Mouse (Mus musculus): ENCODE data around the gene Rnf223.
"Not testable (repeated sequence)": the region's sequence is repeated elsewhere in the genome, so short reads cannot be mapped to it uniquely, and the experiment has no call there.

Rnf223 gene

DNA sequence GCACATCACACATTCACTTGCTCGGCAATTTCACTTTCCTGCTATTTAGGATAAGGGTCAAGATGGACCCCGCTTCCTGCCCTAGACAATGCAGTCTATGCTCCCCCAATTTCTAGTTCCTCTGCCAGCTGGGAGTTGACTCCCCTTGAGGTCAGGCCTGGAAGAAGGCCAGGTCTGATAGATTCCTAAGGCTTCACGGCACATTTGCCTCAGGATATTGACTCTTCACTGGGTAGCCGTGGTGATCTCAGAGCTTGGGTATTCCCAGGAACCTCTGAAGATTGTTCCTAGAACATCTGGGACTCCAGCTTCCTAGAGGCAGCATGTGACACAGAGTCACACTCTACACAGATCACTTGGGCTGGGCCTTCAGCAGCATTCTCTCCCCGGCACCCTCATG is 1.6 kb upstream of the Rnf223 start:
- DNase-seq (ENCODE audit: low spot score): no peak

DNA sequence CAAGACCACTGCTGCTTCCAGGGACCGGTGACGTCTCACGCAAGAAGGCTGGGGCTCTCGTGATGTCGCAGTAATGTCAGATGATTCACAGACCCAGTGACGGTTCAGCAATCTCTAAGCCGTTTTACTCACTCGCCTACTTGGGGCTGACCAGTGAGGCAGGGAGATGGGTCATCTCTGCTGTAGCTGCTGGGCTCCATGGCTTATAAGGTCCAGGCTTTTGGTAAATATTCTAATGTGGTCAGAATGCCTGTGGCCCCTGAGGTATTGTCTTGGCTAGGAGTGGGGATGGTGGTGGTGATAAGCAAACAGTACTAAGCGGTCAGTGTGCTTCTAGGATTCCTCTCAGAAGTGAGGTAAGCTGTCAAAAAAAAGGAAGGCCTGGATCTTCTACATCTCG is 627 bp downstream of the Rnf223 start:
- DNase-seq (ENCODE audit: low spot score): no peak

DNA sequence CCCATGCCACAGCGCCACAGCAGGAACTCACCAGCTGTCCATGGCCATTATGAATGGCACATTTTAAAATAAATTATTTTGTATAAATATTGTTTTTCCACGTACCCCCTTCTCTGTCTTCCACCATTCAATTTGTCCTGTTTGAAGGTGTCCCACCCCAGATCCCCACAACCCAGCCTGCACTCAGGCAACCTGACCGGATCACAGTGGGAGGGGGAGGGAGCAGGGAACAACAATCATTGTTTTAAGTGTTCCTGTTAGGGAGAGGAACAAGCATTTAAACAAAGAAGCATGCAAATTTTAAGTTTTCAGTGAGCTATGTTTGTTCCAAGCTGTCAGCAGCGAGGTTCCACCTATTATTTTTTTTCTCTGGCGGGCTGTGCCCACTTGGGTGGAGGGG is 3.0 kb downstream of the Rnf223 start:
- DNase-seq (ENCODE audit: low spot score): no peak

DNA sequence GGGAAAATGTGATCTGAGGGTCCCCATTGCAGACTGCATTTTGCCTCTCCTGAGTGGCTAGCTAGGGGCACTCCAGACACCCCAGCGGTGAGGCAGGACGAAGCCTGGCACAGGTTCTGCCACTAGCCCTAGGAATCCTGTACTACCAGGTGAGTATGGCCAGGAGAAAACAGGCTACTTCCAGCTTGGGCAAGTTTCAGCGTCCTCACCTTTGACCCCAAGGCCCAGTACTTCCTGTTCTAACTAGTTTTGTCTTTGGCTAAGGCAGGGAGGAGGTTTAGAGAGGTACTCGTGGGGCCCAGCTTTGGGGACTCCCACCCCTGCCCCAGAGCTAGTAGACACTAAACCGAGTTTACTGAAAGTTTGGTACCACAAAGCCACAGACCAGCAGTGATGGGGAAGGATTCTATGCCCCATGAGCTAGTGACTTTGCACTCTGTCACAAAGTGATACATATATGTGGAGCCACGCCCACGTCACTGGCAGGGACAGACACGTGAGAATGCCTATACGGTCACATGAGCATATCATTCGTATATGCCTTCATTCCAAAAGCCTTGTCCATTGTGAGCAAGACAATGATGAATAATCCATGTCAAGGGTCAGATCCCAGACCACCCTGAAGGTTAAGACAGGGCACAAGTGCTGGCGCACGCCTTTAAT is 3.8 kb downstream of the Rnf223 start:
- no peak for DNase-seq (ENCODE audit: low spot score)

DNA sequence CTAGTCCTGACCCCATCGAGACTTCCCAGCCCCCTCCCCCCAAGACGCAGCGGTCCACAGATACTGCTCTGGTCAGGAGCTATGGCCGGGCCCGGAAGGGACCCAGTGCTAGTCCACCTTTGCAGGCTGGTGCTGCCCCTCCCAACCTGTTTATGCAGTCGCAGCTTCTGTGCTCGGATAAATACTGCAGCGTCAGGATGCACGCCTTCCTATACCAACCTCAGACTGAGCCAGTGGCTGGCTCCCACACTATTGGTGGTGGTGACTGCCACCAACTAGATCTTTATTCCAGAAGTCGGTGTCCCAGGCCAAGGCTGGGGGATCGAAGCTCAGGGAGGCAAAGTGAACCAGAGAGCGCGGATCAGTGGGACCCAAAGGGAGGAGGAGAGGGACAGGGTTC is 4.8 kb downstream of the Rnf223 start:
- DNase-seq (ENCODE audit: low spot score): no peak

DNA sequence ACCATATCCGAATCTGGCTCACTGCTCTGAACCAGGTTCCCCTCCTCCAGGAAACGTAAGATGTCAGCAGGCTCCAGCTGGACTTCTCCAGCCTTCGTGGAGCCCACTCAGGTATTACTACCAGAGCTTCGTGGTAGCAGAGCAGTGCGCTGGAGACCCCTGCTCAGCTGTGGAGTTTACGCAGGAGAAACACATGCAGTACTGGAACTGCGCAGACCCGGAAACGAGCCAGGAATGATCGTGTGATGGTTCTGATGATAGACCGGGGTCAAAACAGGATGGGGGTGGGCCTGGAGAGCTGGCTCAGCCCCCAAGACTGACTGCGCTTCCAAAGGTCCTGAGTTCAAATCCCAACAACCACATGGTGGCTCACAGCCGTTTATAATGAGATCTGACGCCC is 5.5 kb downstream of the Rnf223 start:
- DNase-seq (ENCODE audit: low spot score): no peak

DNA sequence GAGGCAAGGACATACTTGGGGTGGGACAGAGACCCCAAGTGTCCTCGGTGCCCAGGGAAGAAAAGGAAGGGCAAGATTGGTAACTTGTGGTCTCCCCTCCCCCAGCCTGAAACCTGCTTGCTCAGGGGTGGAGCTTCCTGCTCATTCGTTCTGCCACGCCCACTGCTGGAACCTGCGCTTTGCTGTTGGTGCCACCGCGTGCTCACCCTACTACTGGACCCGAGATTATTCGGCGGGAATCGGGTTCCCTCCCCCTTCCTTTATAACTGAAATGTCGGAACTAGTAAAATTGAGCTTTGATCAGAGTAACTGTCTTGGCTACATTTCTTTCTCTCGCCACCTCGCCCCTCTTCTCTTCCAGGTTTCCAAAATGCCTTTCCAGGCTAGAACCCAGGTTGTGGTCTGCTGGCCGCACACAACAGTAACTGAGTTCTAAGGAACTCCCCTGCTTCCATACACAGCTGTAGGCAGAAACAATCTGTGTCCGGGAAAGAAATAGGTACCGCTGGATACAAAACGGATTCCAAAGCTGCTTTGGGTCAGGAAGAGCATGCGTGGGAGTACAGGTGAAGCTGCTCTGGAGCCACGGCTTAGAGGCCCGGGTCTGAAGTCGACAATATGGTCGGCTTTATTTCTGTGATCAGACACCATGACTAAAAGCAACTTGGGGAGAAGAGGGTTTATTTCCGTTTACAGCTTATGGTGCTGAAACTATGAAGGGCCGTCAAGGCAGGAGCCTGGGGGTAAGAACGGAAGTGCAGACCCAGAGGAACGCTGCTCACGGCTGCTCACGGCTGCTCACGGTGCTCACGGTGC is 6.2 kb downstream of the Rnf223 start:
- DNase-seq (ENCODE audit: low spot score): no peak

DNA sequence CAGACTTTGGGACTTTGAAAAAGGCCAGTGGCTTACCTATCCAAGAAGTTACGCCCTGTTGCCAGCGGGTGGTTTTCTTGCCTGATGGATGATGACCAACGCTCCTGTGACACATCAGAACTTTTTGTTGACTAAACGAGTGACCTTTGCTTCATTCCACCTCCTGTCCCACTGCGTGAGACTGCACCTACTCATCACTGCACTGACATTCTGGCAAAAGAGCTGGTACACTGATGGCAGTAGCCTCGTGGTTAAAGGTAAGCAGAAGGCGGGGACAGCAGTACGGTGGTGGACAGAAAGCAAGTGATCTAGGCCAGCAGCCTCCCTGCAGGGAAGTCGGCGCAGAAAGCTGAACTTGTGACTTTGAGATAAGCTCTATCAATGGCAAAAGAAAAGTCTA is 20.6 kb downstream of the Rnf223 start:
- DNase-seq (ENCODE audit: low spot score): not testable (repeated sequence)

DNA sequence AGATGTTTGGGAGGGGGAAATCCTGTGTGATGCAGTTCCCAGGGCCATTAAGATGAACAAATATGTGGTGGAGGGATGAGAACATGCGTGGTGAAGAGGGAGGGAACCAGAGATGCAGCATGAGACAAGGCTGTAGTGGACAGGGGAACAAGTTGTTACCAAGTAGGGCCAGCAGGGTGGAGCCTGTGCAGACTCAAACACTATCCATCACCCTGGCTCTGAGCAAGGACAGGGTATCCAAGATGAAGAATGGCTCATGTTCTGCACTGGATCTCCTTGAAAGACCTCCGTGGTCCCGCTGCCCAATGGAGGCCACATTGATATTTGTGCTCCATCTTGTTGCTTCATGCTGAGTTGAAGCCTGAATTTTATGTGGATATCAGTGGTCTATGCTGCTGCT is 24.5 kb downstream of the Rnf223 start:
- no peak for DNase-seq (ENCODE audit: low spot score)

DNA sequence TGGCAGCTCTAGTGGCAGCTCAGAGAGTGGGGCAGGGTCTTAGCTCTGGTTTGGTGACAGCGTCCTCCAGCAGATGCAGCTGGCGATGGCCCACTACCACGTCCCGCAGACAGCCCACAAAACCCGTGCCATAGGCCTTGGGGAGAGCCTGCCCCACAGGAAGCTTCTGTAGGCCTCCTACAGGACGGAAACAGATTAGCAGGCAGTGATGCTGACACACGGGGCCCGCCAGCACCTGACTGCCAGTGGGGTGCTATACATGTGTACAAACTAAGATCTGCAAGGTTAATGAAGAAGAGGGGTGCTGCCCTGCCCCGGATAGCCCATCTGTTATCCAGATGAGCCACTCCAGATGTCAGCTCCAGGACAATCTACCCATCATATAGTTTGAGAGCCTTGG is 36.2 kb downstream of the Rnf223 start:
- DNase-seq (ENCODE audit: low spot score): no peak

DNA sequence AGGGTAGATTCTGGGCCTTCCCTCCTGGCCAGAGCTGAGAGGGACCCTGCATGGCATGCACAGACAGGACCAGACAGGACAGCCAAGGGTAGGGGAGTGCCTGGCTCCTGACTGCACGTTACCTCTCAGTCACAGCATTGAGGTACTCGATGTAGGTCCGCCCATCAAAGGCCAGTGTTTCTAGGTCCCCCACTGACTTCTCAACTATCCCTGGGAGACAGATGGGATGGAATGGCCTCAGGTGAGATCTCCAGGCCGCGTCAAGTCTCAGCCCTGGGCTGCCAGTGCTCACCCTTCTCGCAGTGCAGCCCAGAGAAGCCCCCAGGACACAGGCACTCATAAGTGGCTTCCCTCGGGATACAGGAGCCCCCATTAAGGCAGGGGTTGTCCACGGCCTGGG is 38.3 kb downstream of the Rnf223 start:
- no peak for DNase-seq (ENCODE audit: low spot score)

DNA sequence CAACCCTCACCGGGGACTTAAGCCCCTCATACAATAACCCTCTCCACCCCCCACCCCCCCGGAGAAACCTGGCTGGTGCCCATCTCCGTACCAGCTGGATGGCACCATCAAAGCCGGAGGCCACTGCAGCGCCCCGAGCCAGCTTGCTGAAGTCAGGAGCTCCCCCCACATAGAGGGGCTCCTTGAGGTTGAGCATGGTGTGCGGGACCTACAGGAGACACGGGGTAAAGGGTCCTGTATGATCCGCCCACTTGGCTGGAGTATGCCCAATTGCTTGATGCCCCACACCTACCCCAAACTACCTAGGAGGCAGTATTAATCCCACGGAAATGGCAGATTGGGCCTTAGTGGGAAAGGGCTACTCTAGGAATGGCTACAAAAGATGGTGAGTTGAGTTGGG is 38.8 kb downstream of the Rnf223 start:
- no peak for DNase-seq (ENCODE audit: low spot score)

DNA sequence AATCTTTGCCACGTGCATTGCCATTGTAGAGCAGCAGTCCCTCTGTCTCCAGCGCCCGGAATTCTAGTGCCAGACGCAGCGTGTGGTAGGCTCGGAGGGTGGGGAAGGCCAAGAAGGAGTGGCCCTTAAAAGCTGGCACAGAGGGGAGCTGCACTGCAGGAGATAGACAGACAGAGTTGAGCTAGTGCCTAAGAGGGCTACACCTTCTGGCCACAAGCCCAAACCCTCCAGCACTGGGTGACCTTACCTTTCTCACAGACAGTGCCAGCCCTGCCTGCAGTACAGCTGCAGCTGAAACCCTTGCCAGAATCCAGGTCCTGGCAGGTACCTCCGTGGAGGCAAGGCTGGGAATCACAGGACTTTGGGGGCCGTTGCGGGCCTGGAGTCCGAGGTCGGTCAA is 41.5 kb downstream of the Rnf223 start:
- DNase-seq (ENCODE audit: low spot score): no peak

DNA sequence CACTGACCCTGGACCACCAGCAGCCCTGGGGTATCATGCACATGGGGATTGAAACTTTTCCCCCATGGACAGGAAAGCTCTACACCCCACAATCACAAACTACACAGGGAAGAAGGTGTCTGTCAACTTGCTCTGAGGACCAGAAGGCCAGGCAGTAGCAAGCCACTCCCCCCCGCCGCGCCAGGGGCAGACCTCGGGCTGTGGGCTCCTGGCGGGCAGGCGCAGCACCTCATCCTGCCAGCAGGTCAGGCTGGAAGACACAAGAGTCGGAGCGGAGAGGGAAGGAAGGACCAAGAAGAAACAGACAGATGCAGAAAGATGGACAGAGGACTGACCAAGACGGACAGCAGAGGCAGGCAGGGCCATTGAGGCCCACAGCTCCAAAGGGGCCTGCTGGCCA is 47.3 kb downstream of the Rnf223 start:
- no peak for DNase-seq (ENCODE audit: low spot score)
